Mouse (Mus musculus) gastrocnemius, postnatal 14 days (tissue): Measurements from ENCODE around the gene Ice2. TPM values are rescaled to one million over a fixed set of nuclear protein-coding genes. Genes with fewer than 3 reads are reported as not detected.

ENCODE experiments used
- DNase-seq: peaks from one replicate; pipeline ENCODE4 v3.0.0; 2021; ENCODE audit warnings: mixed read lengths
- intact Hi-C: fragments of 180-260 bp; cut with DNase I; formaldehyde crosslinking; loops from one replicate; pipeline ENCODE4 v1.15.1; 2025; ENCODE audit warnings: low total_unique reads
- total RNA-seq, 2 experiments: library from RNA; stranded (reverse); gene quantifications; 2 replicates each; pipeline ENCODE4 v1.2.3; 2021

Gene Ice2
- total RNA-seq, 2 experiments from 2014 or later, result 5.0 to 6.4 TPM

GRCm38 (mm10) chr9:69455391-69455790 lies 57.7 kb downstream of the Ice2 start:
- intact Hi-C loops, result no loop called here
- DNase-seq, result peak; percentile 44

GRCm38 (mm10) chr9:69456406-69457075 lies 58.8 kb downstream of the Ice2 start:
- no peak for DNase-seq
- intact Hi-C loops, result no loop called here

- intact Hi-C loops, result no loop called here
- DNase-seq, result no peak
Observed at GRCm38 (mm10) chr9:69457143-69457542, 59.4 kb downstream of the Ice2 start.

GRCm38 (mm10) chr9:69457747-69458625 lies 60.3 kb downstream of the Ice2 start:
- DNase-seq, result peak; percentile 78
- intact Hi-C loops, result no loop called here

- intact Hi-C loops, result no loop called here
- DNase-seq, result peak; percentile 71
Observed at GRCm38 (mm10) chr9:69458982-69459381, 61.3 kb downstream of the Ice2 start.

- intact Hi-C loops, result no loop called here
Observed at GRCm38 (mm10) chr9:69459876-69460275, 62.2 kb downstream of the Ice2 start.

GRCm38 (mm10) chr9:69463046-69463445 lies 65.3 kb downstream of the Ice2 start:
- no peak for DNase-seq

More at GRCm38 (mm10) chr9:69459876-69460275, 62.2 kb downstream of the Ice2 start:
- no peak for DNase-seq

GRCm38 (mm10) chr9:69464109-69464756 lies 66.5 kb downstream of the Ice2 start:
- intact Hi-C loops, result no loop called here
- no peak for DNase-seq

More at GRCm38 (mm10) chr9:69463046-69463445, 65.3 kb downstream of the Ice2 start:
- intact Hi-C loops, result no loop called here

GRCm38 (mm10) chr9:69466098-69466497 lies 68.4 kb downstream of the Ice2 start:
- intact Hi-C loops, result loop anchor here (5.0 kb wide), 1 partner anchor 34 kb away; no protein-coding TSS in a partner anchor
- no peak for DNase-seq

GRCm38 (mm10) chr9:69467310-69467939 lies 69.7 kb downstream of the Ice2 start:
- DNase-seq, result no peak
- intact Hi-C loops, result loop anchor here (5.0 kb wide), 1 partner anchor 35 kb away; no protein-coding TSS in a partner anchor

GRCm38 (mm10) chr9:69468991-69469390 lies 71.3 kb downstream of the Ice2 start:
- DNase-seq, result peak; percentile 54

GRCm38 (mm10) chr9:69470362-69470761 lies 72.7 kb downstream of the Ice2 start:
- DNase-seq, result no peak
- intact Hi-C loops, result no loop called here

More at GRCm38 (mm10) chr9:69468991-69469390, 71.3 kb downstream of the Ice2 start:
- intact Hi-C loops, result loop anchor here (5.0 kb wide), 1 partner anchor 37 kb away; no protein-coding TSS in a partner anchor

- no peak for DNase-seq
- intact Hi-C loops, result no loop called here
Observed at GRCm38 (mm10) chr9:69470921-69471320, 73.2 kb downstream of the Ice2 start.

- peak; percentile 80 for DNase-seq
- intact Hi-C loops, result no loop called here
Observed at GRCm38 (mm10) chr9:69472724-69473123, 75.0 kb downstream of the Ice2 start.

- intact Hi-C loops, result no loop called here
- no peak for DNase-seq
Observed at GRCm38 (mm10) chr9:69475873-69476272, 78.2 kb downstream of the Ice2 start.

- intact Hi-C loops, result no loop called here
- DNase-seq, result peak; percentile 42
Observed at GRCm38 (mm10) chr9:69477195-69477823, 79.6 kb downstream of the Ice2 start.

- DNase-seq, result no peak
- intact Hi-C loops, result no loop called here
Observed at GRCm38 (mm10) chr9:69477824-69478222, 80.1 kb downstream of the Ice2 start.

GRCm38 (mm10) chr9:69480344-69480743 lies 82.6 kb downstream of the Ice2 start:
- intact Hi-C loops, result loop anchor here (5.0 kb wide), 1 partner anchor 63 kb away; no protein-coding TSS in a partner anchor
- peak; percentile 71 for DNase-seq
